Mouse (Mus musculus): ENCODE results near the gene Rsu1.

- TF ChIP-seq POLR2A (IDR thresholded peaks at IDR 0.05; ENCODE audit: extremely low read depth, insufficient read depth, low read length) (no peak), CTCF (IDR thresholded peaks at IDR 0.05; ENCODE audit: extremely low read depth, insufficient read depth, low read length) (no peak)
Observed at GRCm38 (mm10) chr2:13206825-13207224, 64.4 kb downstream of the Rsu1 start.

All from cortical plate, adult 2 months (tissue).